Mouse (Mus musculus): ENCODE results near the gene Rtn4. TPM values are rescaled to one million over a fixed set of nuclear protein-coding genes. Genes with fewer than 3 reads are reported as not detected.

Gene Rtn4
- total RNA-seq, 2 experiments from 2014 or later: 669 to 679 TPM

GRCm38 (mm10) chr11:29705263-29705662 lies 12.5 kb downstream of the Rtn4 start:
- no peak for DNase-seq (ENCODE audit: low spot score in 2 of 2)

DNA sequence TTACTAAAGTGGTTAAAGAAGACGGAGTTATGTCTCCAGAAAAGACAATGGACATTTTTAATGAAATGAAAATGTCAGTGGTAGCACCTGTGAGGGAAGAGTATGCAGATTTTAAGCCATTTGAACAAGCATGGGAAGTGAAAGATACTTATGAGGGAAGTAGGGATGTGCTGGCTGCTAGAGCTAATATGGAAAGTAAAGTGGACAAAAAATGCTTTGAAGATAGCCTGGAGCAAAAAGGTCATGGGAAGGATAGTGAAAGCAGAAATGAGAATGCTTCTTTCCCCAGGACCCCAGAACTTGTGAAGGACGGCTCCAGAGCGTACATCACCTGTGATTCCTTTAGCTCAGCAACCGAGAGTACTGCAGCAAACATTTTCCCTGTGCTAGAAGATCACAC lies 14.1 kb downstream of the Rtn4 start:
- intact Hi-C loops (cut with DNase I): no loop called here
- DNase-seq (ENCODE audit: low spot score in 2 of 2): no peak

More at GRCm38 (mm10) chr11:29705263-29705662, 12.5 kb downstream of the Rtn4 start:
- intact Hi-C loops (cut with DNase I): no loop called here

DNA sequence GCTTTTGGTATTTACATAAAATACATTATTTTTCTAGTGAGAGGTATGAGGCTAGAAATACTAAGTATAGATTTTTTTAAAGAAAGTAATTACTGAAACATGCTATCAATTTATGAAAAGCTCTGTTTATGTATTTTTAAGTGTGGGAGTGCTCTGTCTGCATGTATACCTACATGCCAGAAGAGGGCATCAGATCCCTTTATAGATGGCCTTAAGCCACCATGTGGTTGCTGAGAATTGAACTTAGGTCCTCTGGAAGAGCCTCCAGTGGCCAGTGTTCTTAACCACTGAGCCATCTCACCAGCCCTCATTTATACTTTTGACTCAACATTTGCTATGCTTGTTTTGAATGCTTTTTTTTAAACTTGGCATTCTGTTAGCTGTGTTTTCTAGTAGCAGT lies 16.8 kb downstream of the Rtn4 start:
- DNase-seq (ENCODE audit: low spot score in 2 of 2): no peak
- intact Hi-C loops (cut with DNase I): no loop called here

GRCm38 (mm10) chr11:29714114-29714513 lies 21.4 kb downstream of the Rtn4 start:
- DNase-seq (ENCODE audit: low spot score in 2 of 2): no peak
- intact Hi-C loops (cut with DNase I): loop anchor here (5.0 to 10.0 kb wide), 2 partner anchors 167 to 381 kb away; partner anchors contain the start of genes Clhc1 and Rps27a

DNA sequence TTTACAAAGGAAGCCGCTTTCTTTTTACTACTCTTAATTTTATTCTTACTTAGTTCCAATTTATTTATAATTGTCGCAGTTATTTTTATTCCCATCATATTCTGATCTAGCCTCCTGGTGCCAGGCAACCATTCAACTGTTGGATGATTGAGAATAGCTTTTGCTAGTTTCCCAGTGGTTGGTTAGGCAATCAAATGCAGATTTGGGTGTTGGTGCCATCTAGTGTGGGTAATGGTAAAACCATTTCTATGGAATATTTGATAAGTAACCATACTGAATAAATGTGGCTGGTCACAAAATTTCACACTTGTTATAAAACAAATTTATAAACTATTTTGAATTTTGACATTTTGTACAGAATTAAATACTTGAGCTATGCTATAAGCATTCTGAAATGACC lies 22.0 kb downstream of the Rtn4 start:
- intact Hi-C loops (cut with DNase I): loop anchor here (5.0 to 10.0 kb wide), 3 partner anchors 73 to 380 kb away; partner anchors contain the start of genes Clhc1 and Rps27a
- no peak for DNase-seq (ENCODE audit: low spot score in 2 of 2)

- DNase-seq (ENCODE audit: low spot score in 2 of 2): no peak
- intact Hi-C loops (cut with DNase I): loop anchor here (5.0 to 10.0 kb wide), 2 partner anchors 72 to 379 kb away; no protein-coding TSS in a partner anchor
Measured at GRCm38 (mm10) chr11:29715499-29715898, 22.8 kb downstream of the Rtn4 start.

DNA sequence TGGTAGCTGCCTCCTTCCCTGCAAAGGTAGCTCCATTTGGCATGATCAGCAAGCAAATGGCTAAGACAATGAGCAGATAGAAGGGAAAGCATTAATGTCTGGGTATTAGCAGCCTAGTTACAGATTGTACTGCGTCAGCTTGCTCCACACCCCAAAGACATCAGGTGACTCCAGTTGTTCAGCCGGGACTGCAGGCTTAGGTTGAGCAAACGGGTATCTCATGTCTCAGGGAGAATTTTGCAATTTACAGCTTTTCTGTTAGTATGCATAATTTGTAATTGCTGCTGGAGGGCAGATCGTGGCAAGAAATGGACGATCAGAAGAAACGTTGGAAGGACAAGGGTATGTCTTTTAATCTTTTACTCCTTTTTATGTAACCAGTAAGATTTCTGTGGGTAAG lies 25.8 kb downstream of the Rtn4 start:
- intact Hi-C loops (cut with DNase I): loop anchor here (5.0 to 10.0 kb wide), 2 partner anchors 69 to 376 kb away; no protein-coding TSS in a partner anchor
- DNase-seq (ENCODE audit: low spot score in 2 of 2): peak; percentile 28 to 53

GRCm38 (mm10) chr11:29719597-29719996 lies 26.9 kb downstream of the Rtn4 start:
- no peak for DNase-seq (ENCODE audit: low spot score in 2 of 2)
- intact Hi-C loops (cut with DNase I): loop anchor here (5.0 to 10.0 kb wide), 2 partner anchors 68 to 375 kb away; no protein-coding TSS in a partner anchor

DNA sequence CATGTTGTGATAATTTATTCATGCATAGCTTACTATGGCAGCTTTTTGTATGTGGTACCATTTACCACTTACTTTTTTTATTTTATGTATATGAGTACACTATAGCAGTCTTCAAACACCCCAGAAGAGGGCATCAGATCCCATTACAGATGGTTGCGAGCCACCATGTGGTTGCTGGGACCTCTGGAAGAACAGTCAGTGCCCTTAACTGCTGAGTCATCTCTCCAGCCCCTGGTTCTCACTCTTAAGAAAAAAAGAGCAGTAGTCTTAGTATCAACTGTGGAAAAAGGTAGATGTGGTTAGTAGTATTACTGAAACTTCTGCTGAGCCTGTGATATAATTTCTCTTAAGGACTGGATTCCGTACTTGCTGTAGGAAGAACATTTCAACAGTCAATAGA lies 31.5 kb downstream of the Rtn4 start:
- no peak for DNase-seq (ENCODE audit: low spot score in 2 of 2)
- intact Hi-C loops (cut with DNase I): loop anchor here (10.0 kb wide), 1 partner anchor 301 kb away; the partner anchor contains the start of gene Eml6

DNA sequence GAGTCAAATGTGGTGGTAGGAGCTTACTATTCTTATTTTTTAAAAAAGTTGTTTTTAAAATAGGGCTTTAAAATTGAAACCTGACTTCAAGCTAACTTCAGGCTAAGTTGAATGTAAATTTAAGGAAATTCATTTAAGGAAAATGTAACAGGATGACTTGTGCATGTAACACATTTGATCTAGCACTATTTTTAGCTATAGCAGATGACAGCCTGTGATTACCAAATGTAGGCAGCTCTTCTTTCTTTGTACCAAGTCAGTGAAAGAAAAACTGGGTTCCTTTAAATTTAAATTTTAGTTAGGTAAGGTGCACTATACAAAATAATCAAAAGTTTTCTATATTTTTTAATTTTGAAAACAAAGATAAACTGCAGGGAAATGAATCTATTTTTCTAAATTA lies 32.4 kb downstream of the Rtn4 start:
- no peak for DNase-seq (ENCODE audit: low spot score in 2 of 2)
- intact Hi-C loops (cut with DNase I): loop anchor here (10.0 kb wide), 1 partner anchor 300 kb away; the partner anchor contains the start of gene Eml6

- intact Hi-C loops (cut with DNase I): loop anchor here (10.0 kb wide), 1 partner anchor 299 kb away; the partner anchor contains the start of gene Eml6
Measured at GRCm38 (mm10) chr11:29725610-29726009, 32.9 kb downstream of the Rtn4 start.

GRCm38 (mm10) chr11:29727901-29728300 lies 35.2 kb downstream of the Rtn4 start:
- intact Hi-C loops (cut with DNase I): loop anchor here (10.0 kb wide), 1 partner anchor 297 kb away; the partner anchor contains the start of gene Eml6
- no peak for DNase-seq (ENCODE audit: low spot score in 2 of 2)

More at GRCm38 (mm10) chr11:29725610-29726009, 32.9 kb downstream of the Rtn4 start:
- no peak for DNase-seq (ENCODE audit: low spot score in 2 of 2)

GRCm38 (mm10) chr11:29739752-29740151 lies 47.0 kb downstream of the Rtn4 start:
- intact Hi-C loops (cut with DNase I): no loop called here
- DNase-seq (ENCODE audit: low spot score in 2 of 2): no peak

DNA sequence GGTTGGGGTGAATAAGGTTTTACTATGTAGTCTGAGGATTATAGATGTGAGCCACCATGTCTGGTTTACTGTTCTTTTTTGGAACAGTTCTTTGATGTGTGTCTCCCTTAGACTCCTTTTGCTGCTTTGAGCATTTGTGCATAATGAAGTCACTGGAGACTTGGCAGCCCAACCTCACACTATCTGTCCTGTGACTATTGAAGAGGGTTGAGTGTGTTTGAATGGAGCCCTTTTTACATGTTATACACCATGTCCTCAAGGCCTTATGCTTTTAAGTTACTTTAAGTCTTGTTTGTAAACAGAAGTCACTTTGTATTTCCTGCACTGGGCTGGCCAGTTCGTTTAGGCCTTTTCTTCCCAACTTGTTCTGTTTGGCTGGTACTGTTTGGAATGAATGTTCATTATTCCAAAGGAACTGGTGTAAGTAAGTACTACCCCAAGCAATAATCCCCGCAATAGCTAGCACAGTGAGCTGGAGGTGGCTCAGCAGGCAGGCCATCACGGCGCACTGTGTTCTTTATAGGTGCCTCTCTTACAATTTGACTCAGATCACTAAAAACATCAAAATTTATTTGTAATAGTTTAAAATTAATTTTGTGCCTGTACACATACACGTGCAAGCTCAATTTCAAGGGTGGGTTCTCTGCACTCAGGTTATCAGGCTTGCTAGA lies 52.1 kb downstream of the Rtn4 start:
- intact Hi-C loops (cut with DNase I): no loop called here
- no peak for DNase-seq (ENCODE audit: low spot score in 2 of 2)

DNA sequence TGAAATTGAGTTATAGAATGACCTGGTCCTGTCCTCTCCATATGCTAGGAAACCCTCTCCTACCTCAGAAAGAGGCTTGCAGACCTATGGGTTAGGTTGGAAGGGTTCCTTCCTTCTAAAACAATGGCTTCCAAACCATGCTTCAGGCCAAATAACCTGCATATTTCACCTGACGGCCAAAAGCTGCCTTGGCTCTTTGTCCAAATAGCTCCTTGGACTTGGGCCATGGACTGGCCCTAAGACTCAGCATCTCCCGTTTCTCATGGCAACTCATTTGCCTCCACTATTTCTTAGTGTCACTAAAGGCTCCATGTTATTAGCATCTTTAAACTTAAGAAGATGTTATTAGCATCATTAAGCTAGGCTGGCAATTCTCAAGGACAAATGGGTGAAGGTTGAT lies 52.8 kb downstream of the Rtn4 start:
- intact Hi-C loops (cut with DNase I): no loop called here
- no peak for DNase-seq (ENCODE audit: low spot score in 2 of 2)

- intact Hi-C loops (cut with DNase I): no loop called here
Measured at GRCm38 (mm10) chr11:29746203-29746602, 53.5 kb downstream of the Rtn4 start.

DNA sequence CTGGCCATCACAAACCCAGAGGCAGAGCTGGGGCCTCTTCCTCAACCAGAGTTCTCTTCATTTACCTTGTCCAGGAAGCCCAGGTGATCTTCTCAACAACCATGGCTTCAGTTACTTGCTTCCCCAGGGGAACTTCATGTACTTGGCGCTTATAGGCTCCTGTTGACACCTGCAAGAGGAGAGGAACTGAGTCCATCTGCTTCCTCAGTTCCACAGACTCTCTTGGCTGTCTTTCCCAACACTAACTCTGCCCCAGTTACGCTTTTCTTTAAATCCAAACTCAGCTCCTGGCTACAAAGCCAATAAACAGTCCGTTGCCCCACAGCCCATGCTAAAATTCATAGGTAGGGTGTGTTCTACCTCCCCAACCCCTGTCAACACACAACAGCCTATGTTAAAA lies 54.6 kb downstream of the Rtn4 start:
- intact Hi-C loops (cut with DNase I): no loop called here
- peak; percentile 34 to 39 for DNase-seq (ENCODE audit: low spot score in 2 of 2)

More at GRCm38 (mm10) chr11:29746203-29746602, 53.5 kb downstream of the Rtn4 start:
- DNase-seq (ENCODE audit: low spot score in 2 of 2): no peak

DNA sequence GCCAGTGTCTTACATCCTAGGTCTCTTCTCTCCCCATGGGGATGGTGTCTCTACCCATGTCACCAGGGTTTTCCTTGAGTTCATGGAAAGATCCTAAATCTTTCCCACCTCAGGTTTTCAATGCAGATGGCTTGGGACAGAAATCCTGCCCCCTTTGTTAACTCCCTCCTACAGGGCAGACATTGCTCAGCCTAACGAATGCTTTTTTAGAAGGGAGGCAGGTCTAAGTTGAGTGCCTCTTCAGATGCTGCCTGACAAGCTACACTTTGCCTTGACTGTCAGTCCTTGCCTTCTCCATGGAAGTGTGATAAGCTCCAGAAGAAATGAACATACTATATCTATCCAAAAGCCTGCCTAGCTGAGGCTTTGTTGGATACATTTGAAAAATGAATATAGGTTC lies 55.1 kb downstream of the Rtn4 start:
- DNase-seq (ENCODE audit: low spot score in 2 of 2): no peak
- intact Hi-C loops (cut with DNase I): no loop called here

DNA sequence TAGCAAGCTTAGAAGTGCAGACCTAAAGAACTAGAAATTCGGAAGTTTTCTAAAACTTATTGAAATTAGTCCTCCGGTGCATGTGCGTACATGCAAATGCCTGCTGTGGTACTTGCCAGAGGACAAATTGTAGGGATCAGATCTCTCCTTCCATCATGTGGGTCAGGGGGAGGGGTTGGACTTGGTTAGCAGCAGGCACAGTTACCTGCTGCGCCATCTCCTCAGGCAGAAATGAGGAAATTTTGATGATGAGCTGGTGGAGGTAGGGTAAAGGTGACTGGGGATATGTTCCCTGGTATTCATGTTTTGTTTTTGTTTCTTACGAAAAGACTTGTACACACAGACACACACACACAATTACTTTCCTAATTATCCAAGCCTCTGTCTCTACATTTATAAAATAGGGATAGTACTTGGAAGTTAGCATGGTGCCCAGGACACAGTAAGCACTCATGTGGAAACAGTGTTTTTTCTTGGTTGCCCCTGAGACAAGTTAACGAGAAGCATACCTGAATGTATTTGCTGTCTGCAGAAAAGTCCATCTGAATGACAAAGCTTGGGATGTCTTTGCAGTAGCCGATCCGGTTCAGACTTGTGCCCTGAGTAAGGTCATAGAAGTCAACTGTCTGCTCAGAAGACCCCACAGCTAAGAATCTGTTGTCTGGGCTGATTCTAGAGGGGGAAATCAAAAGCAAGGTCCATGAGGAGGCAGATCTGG lies 56.2 kb downstream of the Rtn4 start:
- DNase-seq (ENCODE audit: low spot score in 2 of 2): no peak
- intact Hi-C loops (cut with DNase I): no loop called here

DNA sequence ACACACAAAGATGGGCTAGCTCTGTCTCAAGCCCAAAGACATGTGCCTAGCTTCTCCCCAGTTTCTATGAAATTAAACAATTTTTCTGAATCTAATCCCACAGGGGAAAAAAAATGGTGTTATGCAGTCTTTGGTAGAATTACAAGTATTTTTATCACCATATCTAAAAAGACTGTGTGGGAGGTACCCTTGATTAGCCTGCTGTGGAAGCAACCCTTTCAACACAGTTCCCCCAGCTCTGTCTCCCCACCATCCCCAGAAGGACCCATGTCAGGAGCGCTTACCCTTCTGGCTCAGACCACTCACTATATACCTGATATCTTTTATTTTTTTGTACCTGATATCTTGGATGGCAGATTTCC lies 56.7 kb downstream of the Rtn4 start:
- intact Hi-C loops (cut with DNase I): no loop called here
- no peak for DNase-seq (ENCODE audit: low spot score in 2 of 2)

DNA sequence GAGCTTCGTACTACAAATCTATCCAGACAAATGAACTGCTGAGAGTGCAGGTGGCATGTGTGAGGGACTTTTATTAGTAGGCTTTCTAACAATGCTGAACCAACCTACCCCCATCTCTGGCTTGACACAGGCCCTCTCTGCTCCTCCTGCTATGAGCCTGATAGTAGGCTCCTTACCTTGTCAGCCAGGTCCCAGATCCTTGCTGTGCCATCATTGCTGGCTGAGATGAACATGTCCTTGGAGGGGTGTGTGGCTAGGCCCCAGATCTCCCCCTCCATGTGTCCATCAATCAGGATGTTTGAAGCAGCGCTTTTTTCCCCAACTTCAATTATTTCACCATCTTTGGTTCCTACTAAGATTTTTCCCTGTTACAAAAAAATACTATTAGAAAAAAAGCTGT lies 58.3 kb downstream of the Rtn4 start:
- intact Hi-C loops (cut with DNase I): no loop called here
- no peak for DNase-seq (ENCODE audit: low spot score in 2 of 2)

Data from left cerebral cortex, postnatal 36 days (tissue).